Mouse (Mus musculus) gastrocnemius, postnatal 36 days (tissue): ENCODE results near the gene Mrpl40. TPM values are rescaled to one million over a fixed set of nuclear protein-coding genes. Genes with fewer than 3 reads are reported as not detected.

Experiments used
- DNase-seq, 2 experiments: peaks; one replicate each; pipeline ENCODE4 v3.0.0; 2022
- intact Hi-C: fragments of 180-260 bp; cut with DNase I; formaldehyde crosslinking; loops from one replicate; pipeline ENCODE4 v1.15.1; 2025
- total RNA-seq, 2 experiments: library from RNA; stranded (reverse); gene quantifications; 2 replicates each; pipeline ENCODE4 v1.2.3; 2021

The Mrpl40 gene
- total RNA-seq, 2 experiments from 2014 or later: 42.7 to 43.1 TPM

GRCm38 (mm10) chr16:18836073-18836467, 40.6 kb downstream of the Mrpl40 start:
- no peak for DNase-seq
- intact Hi-C loops: no loop called here

DNA sequence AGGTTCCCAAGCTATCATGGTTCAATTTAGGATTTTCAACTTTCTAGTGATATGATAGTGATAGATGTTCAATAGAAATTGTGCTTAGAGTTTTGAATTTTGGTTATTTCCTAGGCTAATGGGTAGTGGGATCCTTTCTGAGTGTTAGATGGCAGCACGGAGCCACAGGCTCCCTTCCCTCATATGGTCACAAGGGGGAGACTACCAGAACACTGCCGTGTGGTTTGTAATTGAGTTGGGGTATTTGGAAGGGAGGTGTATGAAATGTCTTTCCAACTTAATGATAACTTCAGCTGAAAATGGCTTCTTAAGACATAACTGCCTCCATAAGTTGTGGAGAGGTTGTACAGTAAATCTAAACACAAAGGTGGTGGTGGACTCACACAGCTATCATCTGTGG, 43.2 kb downstream of the Mrpl40 start:
- no peak for DNase-seq
- intact Hi-C loops: no loop called here

GRCm38 (mm10) chr16:18829102-18829501, 47.6 kb downstream of the Mrpl40 start:
- intact Hi-C loops: no loop called here
- no peak for DNase-seq

GRCm38 (mm10) chr16:18828630-18829029, 48.0 kb downstream of the Mrpl40 start:
- no peak for DNase-seq
- intact Hi-C loops: no loop called here

DNA sequence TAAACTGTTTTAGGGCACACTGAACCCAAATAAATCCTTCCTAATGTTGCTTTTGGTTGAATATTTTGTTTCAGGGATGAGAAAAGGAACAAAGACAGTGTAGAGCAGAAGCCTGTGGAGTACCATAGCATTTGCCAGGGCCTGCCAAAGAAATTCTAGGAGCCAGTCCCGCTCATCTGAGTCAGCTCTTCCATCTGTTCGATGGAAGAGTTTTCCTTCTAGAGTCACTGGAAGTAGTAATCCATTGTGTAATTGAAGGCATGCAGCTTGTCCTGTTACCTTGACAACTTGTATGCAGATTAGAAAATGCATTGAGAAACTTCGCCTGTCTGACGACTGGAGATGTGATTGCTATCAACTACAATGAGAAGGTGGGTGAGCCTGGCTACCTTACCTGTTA, 53.7 kb downstream of the Mrpl40 start:
- intact Hi-C loops: no loop called here
- DNase-seq: no peak

GRCm38 (mm10) chr16:18822356-18822755, 54.3 kb downstream of the Mrpl40 start:
- intact Hi-C loops: no loop called here
- DNase-seq: no peak

Other genes starting within 250 kb of the Mrpl40 start
- 1 to 10 TPM; 2.7 TPM for gene Sept5, start 246.9 kb downstream of the Mrpl40 start, total RNA-seq
- 10 to 100 TPM in 1 of 2 experiments, 1 to 10 TPM in 1; 9.5 to 13.5 TPM for gene Cldn5, start 100.0 kb downstream of the Mrpl40 start, total RNA-seq
- 10 to 100 TPM; 40.3 to 46.4 TPM for gene Ufd1, start 65.1 kb downstream of the Mrpl40 start, total RNA-seq
- 1 to 10 TPM; 1.6 to 2.1 TPM for gene Cdc45, start 64.9 kb downstream of the Mrpl40 start, total RNA-seq
- gene 2510002D24Rik, start 40.3 kb downstream of the Mrpl40 start, total RNA-seq: 10 to 100 TPM; 14.4 to 17.6 TPM
- gene Gm28539, start 40.3 kb downstream of the Mrpl40 start, total RNA-seq: 1 to 10 TPM in 1 of 2 experiments, not detected in 1; 1.7 TPM
- 10 to 100 TPM; 21.4 to 23.0 TPM for gene Hira, start 175 bp upstream of the Mrpl40 start, total RNA-seq